Mouse (Mus musculus) splenic B cell, adult 2 months (primary cell): ENCODE measurements around the gene Hoxa7.

ENCODE experiments used
- DNase-seq: peaks from one replicate; pipeline ENCODE4 v3.0.0-alpha.2; 2011; ENCODE audit warnings: low read depth, low spot score
- H3K27me3 ChIP-seq: 2 replicates; pipeline ENCODE4 v1.6.1; 2012; ENCODE audit warnings: mild to moderate bottlenecking, low read length, moderate library complexity, mixed read lengths; ENCODE audit not compliant: control insufficient read depth, poor library complexity, insufficient read depth, severe bottlenecking
- H3K36me3 ChIP-seq: 2 replicates; pipeline ENCODE4 v1.6.1; 2012; ENCODE audit warnings: mild to moderate bottlenecking, low read length, moderate library complexity, mixed read lengths; ENCODE audit not compliant: control insufficient read depth, poor library complexity, insufficient read depth, severe bottlenecking

The Hoxa7 gene

GRCm38 (mm10) chr6:52236806-52237205 lies 15.2 kb upstream of the Hoxa7 start:
- Histone ChIP-seq H3K27me3 (peaks cover 8% of the 10 kb centered on the region), H3K36me3 (no peaks in the 10 kb centered on the region)
- no peak for DNase-seq

GRCm38 (mm10) chr6:52235866-52236265 lies 14.2 kb upstream of the Hoxa7 start:
- no peak for DNase-seq
- Histone ChIP-seq H3K27me3 (peaks cover 8% of the 10 kb centered on the region), H3K36me3 (no peaks in the 10 kb centered on the region)

- peaks cover 8% of the 10 kb centered on the region for H3K27me3 ChIP-seq
- no peak for DNase-seq
- H3K36me3 ChIP-seq: no peaks in the 10 kb centered on the region
These were observed 13.6 kb upstream of the Hoxa7 start for GRCm38 (mm10) chr6:52235267-52235666.

GRCm38 (mm10) chr6:52234428-52235140 lies 12.9 kb upstream of the Hoxa7 start:
- H3K36me3 ChIP-seq: no peaks in the 10 kb centered on the region
- H3K27me3 ChIP-seq: peaks cover 8% of the 10 kb centered on the region
- no peak for DNase-seq

GRCm38 (mm10) chr6:52233546-52234427 lies 12.1 kb upstream of the Hoxa7 start:
- Histone ChIP-seq H3K27me3 (peaks cover 10% of the 10 kb centered on the region), H3K36me3 (no peaks in the 10 kb centered on the region)
- DNase-seq: peak; percentile 39

- no peak for DNase-seq
- H3K36me3 ChIP-seq: no peaks in the 10 kb centered on the region
- peaks cover 10% of the 10 kb centered on the region for H3K27me3 ChIP-seq
These were observed 11.4 kb upstream of the Hoxa7 start for GRCm38 (mm10) chr6:52232984-52233545.

DNA sequence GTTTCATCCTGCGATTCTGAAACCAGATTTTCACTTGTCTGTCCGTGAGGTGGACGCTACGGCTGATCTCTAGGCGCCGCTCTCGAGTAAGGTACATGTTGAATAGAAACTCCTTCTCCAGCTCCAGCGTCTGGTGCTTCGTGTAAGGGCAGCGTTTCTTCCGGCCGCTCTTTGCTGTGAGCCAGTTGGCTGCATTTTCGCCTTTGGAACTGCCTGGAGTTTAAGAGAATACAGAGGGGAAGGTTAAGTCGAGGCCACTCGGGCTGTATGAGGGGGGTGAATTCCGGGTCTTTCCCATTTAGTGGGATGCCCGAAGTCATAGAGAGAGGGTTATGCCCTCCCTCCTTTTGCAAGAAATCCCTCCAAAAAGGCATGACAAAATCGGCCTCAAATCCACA lies 10.9 kb upstream of the Hoxa7 start:
- peak; percentile 44 for DNase-seq
- no peaks in the 10 kb centered on the region for H3K36me3 ChIP-seq
- H3K27me3 ChIP-seq: peaks cover 10% of the 10 kb centered on the region

DNA sequence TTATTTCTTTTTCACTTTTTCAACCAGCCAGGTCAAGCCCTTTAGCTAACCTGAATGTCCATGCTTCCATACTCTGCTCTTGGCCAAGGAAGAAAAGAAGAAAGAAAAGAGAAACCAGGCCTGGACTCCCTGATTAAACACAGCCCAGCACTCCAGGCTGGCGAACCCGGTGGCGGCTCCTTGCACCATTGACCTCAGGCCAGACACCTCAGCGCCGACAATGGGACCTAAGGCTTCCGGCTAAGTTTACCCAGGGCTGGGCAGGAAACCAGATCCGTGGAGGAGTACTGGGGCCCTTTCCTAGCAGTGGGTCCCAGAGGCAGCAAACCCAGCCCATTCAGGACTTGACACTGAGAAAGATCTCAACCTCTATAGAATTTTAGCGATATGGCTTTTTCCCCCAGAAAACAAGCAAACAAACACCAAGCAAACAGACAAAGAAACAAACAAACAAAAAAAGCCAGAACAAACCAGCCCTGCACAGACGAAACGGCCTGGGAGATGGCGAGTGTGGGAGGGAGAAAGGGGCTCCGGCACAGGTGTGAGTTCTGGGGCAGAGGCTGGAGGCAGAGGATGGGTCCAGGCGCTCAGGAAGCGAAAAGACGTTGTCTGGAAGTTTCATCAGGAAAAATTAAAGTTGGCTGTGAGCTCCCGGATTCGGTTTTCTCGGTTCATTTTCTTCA lies 10.4 kb upstream of the Hoxa7 start:
- Histone ChIP-seq H3K36me3 (no peaks in the 10 kb centered on the region), H3K27me3 (peaks cover 10% of the 10 kb centered on the region)
- DNase-seq: no peak

- DNase-seq: peak; percentile 15
- no peaks in the 10 kb centered on the region for H3K36me3 ChIP-seq
- H3K27me3 ChIP-seq: peaks cover 10% of the 10 kb centered on the region
These were observed 9.0 kb upstream of the Hoxa7 start, which contains the start of gene Hoxa9 for GRCm38 (mm10) chr6:52230516-52231165. Hoxa9 (minus strand) TSS chr6:52231089.

- H3K36me3 ChIP-seq: no peaks in the 10 kb centered on the region
- peaks cover 10% of the 10 kb centered on the region for H3K27me3 ChIP-seq
- peak; percentile 29 for DNase-seq
These were observed 8.1 kb upstream of the Hoxa7 start for GRCm38 (mm10) chr6:52229558-52230416.

DNA sequence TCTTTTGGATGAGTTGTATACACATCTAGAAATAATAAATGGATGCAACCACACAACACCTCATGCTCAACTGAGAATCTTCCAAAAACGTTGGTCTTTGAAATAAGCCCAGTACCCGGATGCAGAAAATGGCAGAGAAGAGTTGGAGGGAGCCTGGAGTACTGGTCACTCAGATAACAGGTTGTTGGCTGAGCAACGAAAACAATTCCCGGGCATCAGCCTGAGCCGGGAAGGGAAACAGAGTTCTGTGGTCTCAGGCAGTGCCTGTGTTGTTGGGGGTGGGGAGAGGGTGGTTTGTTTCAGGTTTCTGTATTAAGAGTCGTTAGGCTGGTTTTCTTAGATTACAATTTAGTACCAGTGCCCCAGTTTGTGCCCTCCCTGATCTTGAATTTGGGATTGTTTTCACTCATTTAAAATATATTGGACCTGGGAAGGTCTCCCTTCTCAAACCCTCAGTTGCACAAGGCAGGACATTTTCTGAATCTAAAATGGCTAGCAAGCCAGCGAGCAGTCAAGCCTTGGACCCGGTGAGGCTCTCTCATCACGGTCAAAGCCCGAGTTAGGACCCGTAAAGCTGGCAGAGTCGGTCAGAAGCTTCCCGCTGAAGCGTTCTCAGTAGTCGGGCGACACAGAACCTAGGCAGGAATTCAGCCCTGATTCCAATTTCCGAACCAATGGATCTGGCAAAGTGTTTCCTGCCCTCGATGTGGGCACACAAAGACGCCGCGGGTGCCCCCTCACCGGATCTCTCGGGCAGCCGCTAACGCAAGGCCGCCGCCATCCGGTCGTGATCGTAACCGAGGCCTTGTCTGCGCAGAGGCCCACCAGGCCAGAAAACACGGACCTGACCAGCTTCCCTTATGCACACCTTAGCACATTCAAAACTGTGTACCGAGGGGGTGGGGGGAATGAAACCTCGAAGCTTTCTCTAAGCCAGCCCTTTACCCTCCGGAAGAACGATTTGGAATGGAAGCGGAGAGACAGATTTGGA lies 7.1 kb upstream of the Hoxa7 start:
- no peaks in the 10 kb centered on the region for H3K36me3 ChIP-seq
- no peak for DNase-seq
- H3K27me3 ChIP-seq: peaks cover 6% of the 10 kb centered on the region

GRCm38 (mm10) chr6:52227470-52228222 lies 6.0 kb upstream of the Hoxa7 start:
- Histone ChIP-seq H3K36me3 (no peaks in the 10 kb centered on the region), H3K27me3 (peaks cover 7% of the 10 kb centered on the region)
- no peak for DNase-seq
